Mouse (Mus musculus) intestine, embryonic 16.5 days (tissue): ENCODE data around the gene Zfp444. TPM values are rescaled to one million over a fixed set of nuclear protein-coding genes. Genes with fewer than 3 reads are reported as not detected.
"Not testable (repeated sequence)": the region's sequence is repeated elsewhere in the genome, so short reads cannot be mapped to it uniquely, and the experiment has no call there.

Source experiments
- ATAC-seq: fragments of 200-750 bp; cut with Nextera tagmentation; 2 replicates; pipeline ENCODE4 v1.8.0; 2017; ENCODE audit warnings: moderate TSS enrichment, moderate library complexity
- H3K27ac ChIP-seq: fragments of 300-500 bp; sonication (generic); 2 replicates; pipeline ENCODE4 v1.5.1; 2014; ENCODE audit warnings: mild to moderate bottlenecking, low read length
- H3K27me3 ChIP-seq: fragments of 300-500 bp; sonication (generic); replicated peaks from 2 replicates; pipeline ENCODE4 v1.6.1; 2014; ENCODE audit warnings: low read length, control low read depth, mixed read lengths; ENCODE audit not compliant: control insufficient read depth, insufficient read depth
- H3K36me3 ChIP-seq: fragments of 300-500 bp; sonication (generic); 2 replicates; pipeline ENCODE4 v1.6.1; 2014; ENCODE audit warnings: low read length, control low read depth; ENCODE audit not compliant: control insufficient read depth, insufficient read depth
- H3K4me1 ChIP-seq: fragments of 300-500 bp; sonication (generic); 2 replicates; pipeline ENCODE4 v1.6.1; 2014; ENCODE audit warnings: low read length, control low read depth, mixed read lengths; ENCODE audit not compliant: control insufficient read depth, insufficient read depth
- H3K4me2 ChIP-seq: fragments of 300-500 bp; sonication (generic); 2 replicates; pipeline ENCODE4 v1.6.1; 2014; ENCODE audit warnings: low read depth, low read length, control low read depth
- H3K4me3 ChIP-seq: fragments of 300-500 bp; sonication (generic); 2 replicates; pipeline ENCODE4 v1.5.1; 2014; ENCODE audit warnings: mild to moderate bottlenecking, low read length
- H3K9ac ChIP-seq: fragments of 300-500 bp; sonication (generic); 2 replicates; pipeline ENCODE4 v1.6.1; 2014; ENCODE audit warnings: low read depth, low read length
- H3K9me3 ChIP-seq: fragments of 300-500 bp; sonication (generic); 2 replicates; pipeline ENCODE4 v1.6.1; 2016; ENCODE audit warnings: low read length, control low read depth; ENCODE audit not compliant: control insufficient read depth
- WGBS: fragments of 180-500 bp; shearing (Covaris S2); extraction: QIAGEN DNeasy Blood & Tissue Kit; methylation state at CpG from one replicate; pipeline ENCODE4 v1.1.7; 2014; 5-methylcytosine and 5-hydroxymethylcytosine counted together
- polyA plus RNA-seq: library from polyadenylated mRNA; unstranded; fragments of >200 nt; fragmentation: Nextera tagmentation; extraction: Ambion mirVana; gene quantifications from 2 replicates; pipeline ENCODE4 v1.2.1, GENCODE M21; 2015

Zfp444 gene
- polyA plus RNA-seq, 1 experiment from 2014 or later = 35.3 TPM

- Histone ChIP-seq H3K4me2 (no peak overlapping the region), H3K4me3 (no peak overlapping the region), H3K27me3 (no peaks in the 10 kb centered on the region), H3K4me1 (no peaks in the 10 kb centered on the region), H3K36me3 (no peaks in the 10 kb centered on the region), H3K9ac (no peak overlapping the region), H3K27ac (no peak overlapping the region), H3K9me3 (no peaks in the 10 kb centered on the region)
- no peak for ATAC-seq
- WGBS = 51% methylated on average over 3 of the region's 3 CpGs
Measured at GRCm38 (mm10) chr7:6220147-6220546, 48.1 kb downstream of the Zfp444 start.

- Histone ChIP-seq H3K27ac (no peak within 1 kb of the TSS), H3K27me3 (no peaks in the 10 kb centered on the region), H3K4me3 (no peak within 1 kb of the TSS), H3K9ac (no peak within 1 kb of the TSS), H3K9me3 (no peaks in the 10 kb centered on the region), H3K36me3 (no peaks in the 10 kb centered on the region), H3K4me1 (no peaks in the 10 kb centered on the region), H3K4me2 (no peak within 1 kb of the TSS)
- WGBS = 92% methylated on average over 12 of the region's 12 CpGs
- no peak for ATAC-seq
Measured at GRCm38 (mm10) chr7:6221978-6222377, 50.0 kb downstream of the Zfp444 start, which contains the start of gene Zscan5b. Gene Zscan5b, plus strand, starts transcription at chr7:6222278.

- not testable (repeated sequence) for H3K4me2 ChIP-seq, H3K9ac ChIP-seq, ATAC-seq, H3K36me3 ChIP-seq, H3K4me3 ChIP-seq, H3K27ac ChIP-seq, H3K9me3 ChIP-seq, H3K27me3 ChIP-seq, H3K4me1 ChIP-seq
- whole genome bisulfite sequencing = 57% methylated on average over 8 of the region's 8 CpGs
Measured at GRCm38 (mm10) chr7:6228491-6228890, 56.5 kb downstream of the Zfp444 start.

GRCm38 (mm10) chr7:6239787-6240186, 67.8 kb downstream of the Zfp444 start:
- Histone ChIP-seq H3K9me3 (no peaks in the 10 kb centered on the region), H3K4me1 (no peaks in the 10 kb centered on the region), H3K27ac (no peak overlapping the region), H3K4me2 (no peak overlapping the region), H3K9ac (no peak overlapping the region), H3K27me3 (no peaks in the 10 kb centered on the region), H3K36me3 (no peaks in the 10 kb centered on the region), H3K4me3 (no peak overlapping the region)
- no peak for ATAC-seq
- 52% methylated on average over 11 of the region's 11 CpGs for WGBS

GRCm38 (mm10) chr7:6240841-6241425, 68.9 kb downstream of the Zfp444 start:
- not testable (repeated sequence) for H3K4me2 ChIP-seq, H3K27ac ChIP-seq, H3K4me3 ChIP-seq, H3K9me3 ChIP-seq, H3K4me1 ChIP-seq, H3K9ac ChIP-seq, H3K36me3 ChIP-seq, H3K27me3 ChIP-seq, ATAC-seq
- WGBS = 26% methylated on average over 1 of the region's 1 CpGs

Other genes with a start within 250 kb of the Zfp444 start
- gene Vmn1r65, start 161.2 kb upstream of the Zfp444 start, polyA plus RNA-seq = not detected in 2 replicates
- gene Nlrp4c, start 127.1 kb upstream of the Zfp444 start, polyA plus RNA-seq = not detected in 2 replicates
- 20.6 and 20.9 TPM in 2 replicates for gene Zfp787, start 16.2 kb upstream of the Zfp444 start, polyA plus RNA-seq
- not detected in 2 replicates for gene Galp, start 24.9 kb downstream of the Zfp444 start, polyA plus RNA-seq
- not detected in 2 replicates for gene Zscan5b, start 50.1 kb downstream of the Zfp444 start, polyA plus RNA-seq
- gene Epp13, start 80.5 kb downstream of the Zfp444 start, polyA plus RNA-seq = not detected in 2 replicates
- 5.1 and 5.4 TPM in 2 replicates for gene Zfp667, start 114.4 kb downstream of the Zfp444 start, polyA plus RNA-seq
- 2.8 and 2.9 TPM in 2 replicates for gene Zfp583, start 159.1 kb downstream of the Zfp444 start, polyA plus RNA-seq
- 0.95 and 1.3 TPM in 2 replicates for gene Gm3854, start 171.5 kb downstream of the Zfp444 start, polyA plus RNA-seq
- 1.6 and 2.1 TPM in 2 replicates for gene Zfp78, start 191.1 kb downstream of the Zfp444 start, polyA plus RNA-seq
- 6.1 and 7.6 TPM in 2 replicates for gene Zfp28, start 211.1 kb downstream of the Zfp444 start, polyA plus RNA-seq
- gene Smim17, start 226.5 kb downstream of the Zfp444 start, polyA plus RNA-seq = 0.11 and 0.39 TPM in 2 replicates
- not detected in 2 replicates for gene Gm20715, start 238.1 kb downstream of the Zfp444 start, polyA plus RNA-seq